Mouse (Mus musculus): ENCODE data around the gene Slc24a3. TPM values are rescaled to one million over a fixed set of nuclear protein-coding genes. Genes with fewer than 3 reads are reported as not detected.

Gene Slc24a3
- total RNA-seq, 2 experiments from 2014 or later, result 93.2 to 98.8 TPM

- DNase-seq (ENCODE audit: low spot score in 2 of 2), result peak; percentile 6 to 14
These were observed 363.4 kb downstream of the Slc24a3 start for GRCm38 (mm10) chr2:145530941-145531353.

DNA sequence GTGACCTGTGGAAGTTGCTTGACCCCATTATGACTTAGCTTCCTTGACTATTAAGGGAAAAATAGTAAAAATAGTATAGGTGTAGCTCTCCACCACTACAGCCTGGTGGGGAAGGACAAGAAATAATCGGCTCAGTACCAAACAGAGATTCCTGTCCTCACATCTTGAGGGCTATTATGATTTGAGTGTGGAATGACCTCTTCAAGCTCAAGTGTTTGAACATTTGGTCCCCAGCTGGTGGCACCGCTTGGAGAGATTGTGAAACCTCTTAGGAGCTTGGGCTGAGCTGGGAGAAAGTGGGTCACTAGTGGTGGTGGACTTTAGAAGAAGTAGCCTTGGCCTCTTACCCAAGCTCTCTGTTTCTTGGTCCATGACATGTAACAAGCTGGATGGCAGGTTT, 365.5 kb downstream of the Slc24a3 start:
- no peak for DNase-seq (ENCODE audit: low spot score in 2 of 2)

DNA sequence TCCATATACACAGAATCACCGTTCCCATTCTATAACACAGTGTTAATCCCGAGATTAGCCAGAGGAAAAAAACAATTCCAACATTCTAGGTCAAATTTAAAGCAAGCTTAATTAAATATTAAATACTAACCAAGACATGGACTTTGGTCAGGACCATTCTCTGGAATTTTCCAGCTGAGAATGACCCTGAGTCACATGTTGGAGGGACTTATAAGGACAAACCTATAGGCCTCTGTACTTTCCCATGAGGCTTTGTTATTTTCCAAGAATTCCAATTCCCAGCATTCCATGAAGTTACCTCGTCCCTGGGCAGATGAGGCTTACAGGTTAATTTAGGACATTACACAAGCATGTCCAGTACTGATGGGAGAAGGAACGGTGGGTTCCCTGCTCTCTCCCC, 367.8 kb downstream of the Slc24a3 start:
- no peak for DNase-seq (ENCODE audit: low spot score in 2 of 2)

GRCm38 (mm10) chr2:145535774-145536173, 368.2 kb downstream of the Slc24a3 start:
- no peak for DNase-seq (ENCODE audit: low spot score in 2 of 2)

DNA sequence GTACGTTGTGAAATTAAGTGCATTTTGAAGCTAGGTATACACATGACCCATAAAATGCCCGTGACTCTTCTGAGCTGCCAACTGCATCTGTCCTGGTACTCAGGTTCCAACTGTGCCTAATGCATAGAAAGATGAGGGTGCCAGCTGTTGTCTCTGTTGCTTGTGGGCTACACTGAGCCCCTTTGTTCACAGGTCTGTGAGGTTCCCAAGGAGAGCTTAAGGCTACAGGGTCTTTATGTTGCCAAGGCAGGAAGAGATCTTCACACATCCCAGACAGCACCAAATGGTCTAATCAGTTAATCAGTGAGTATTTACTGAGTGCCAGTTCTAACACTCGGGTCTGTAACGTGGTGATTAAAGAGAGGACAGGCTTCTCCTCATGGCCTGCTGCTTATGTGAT, 369.4 kb downstream of the Slc24a3 start:
- DNase-seq (ENCODE audit: low spot score in 2 of 2), result no peak

DNA sequence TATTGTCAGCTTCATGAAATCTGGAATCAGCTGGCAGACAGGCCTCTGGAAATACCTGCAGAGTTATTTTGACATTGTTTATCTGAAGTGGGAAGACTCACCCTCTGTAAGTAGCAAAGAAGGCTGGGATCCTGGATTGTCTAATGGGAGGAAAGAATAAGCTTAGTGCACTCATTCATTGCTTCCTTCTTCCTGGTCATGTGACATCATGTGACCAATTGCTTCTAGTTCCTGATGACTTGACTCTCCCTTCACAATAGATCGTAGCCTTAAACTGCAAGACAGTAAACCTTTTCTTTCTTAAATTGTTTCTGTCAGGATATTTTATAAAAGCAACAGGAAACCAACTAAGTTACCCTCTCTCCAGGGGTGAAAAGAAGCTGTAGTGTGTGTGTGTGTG, 374.1 kb downstream of the Slc24a3 start:
- no peak for DNase-seq (ENCODE audit: low spot score in 2 of 2)

GRCm38 (mm10) chr2:145546071-145546470, 378.5 kb downstream of the Slc24a3 start:
- DNase-seq (ENCODE audit: low spot score in 2 of 2), result no peak

DNA sequence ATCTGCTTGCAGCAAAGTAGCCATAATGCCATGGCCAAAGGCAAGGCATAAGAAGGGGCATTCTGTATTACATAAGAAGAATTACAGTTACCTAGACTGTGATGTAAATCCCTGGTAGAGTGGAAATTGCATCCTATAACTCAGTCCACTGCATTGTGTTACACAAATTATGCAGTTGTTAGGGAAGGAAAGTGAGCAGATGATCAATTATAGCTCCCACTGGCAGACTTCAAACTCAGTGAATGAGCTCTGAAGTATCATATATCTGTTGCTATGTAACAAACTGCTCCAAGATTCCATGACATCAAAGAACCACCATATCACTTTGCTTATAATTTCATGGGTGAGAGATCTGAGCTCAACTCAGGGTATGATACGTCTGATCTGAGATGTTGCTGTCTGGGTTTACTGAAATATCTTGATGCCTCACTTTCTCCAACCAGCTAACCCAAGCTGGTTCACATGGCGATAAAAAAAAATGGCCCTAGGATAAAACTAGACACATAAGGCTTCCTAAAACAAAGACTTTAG, 387.2 kb downstream of the Slc24a3 start:
- no peak for DNase-seq (ENCODE audit: low spot score in 2 of 2)

DNA sequence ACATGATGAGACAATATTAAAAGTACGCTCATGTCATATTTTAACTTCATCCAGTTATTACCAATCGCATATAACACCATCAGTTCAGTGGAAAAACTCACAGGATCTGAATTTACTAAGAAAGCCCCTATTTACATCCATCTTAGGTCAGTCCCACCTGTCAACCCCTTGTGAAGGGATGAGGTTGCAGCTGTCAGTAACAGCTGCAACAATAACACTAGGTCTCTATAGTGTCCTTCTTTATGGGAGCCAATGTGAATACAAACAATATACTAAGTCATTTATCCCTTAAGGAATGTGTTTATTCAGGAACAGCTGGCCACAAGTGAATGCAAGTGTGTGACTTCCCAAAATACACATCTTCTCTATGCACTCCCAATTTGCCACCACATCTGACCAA, 388.2 kb downstream of the Slc24a3 start:
- DNase-seq (ENCODE audit: low spot score in 2 of 2), result no peak

GRCm38 (mm10) chr2:145557361-145557931, 389.9 kb downstream of the Slc24a3 start:
- DNase-seq (ENCODE audit: low spot score in 2 of 2), result peak; percentile 18 to 27

- DNase-seq (ENCODE audit: low spot score in 2 of 2), result no peak
These were observed 394.9 kb downstream of the Slc24a3 start for GRCm38 (mm10) chr2:145562493-145562892.

- no peak for DNase-seq (ENCODE audit: low spot score in 2 of 2)
These were observed 397.0 kb downstream of the Slc24a3 start for GRCm38 (mm10) chr2:145564596-145564995.

DNA sequence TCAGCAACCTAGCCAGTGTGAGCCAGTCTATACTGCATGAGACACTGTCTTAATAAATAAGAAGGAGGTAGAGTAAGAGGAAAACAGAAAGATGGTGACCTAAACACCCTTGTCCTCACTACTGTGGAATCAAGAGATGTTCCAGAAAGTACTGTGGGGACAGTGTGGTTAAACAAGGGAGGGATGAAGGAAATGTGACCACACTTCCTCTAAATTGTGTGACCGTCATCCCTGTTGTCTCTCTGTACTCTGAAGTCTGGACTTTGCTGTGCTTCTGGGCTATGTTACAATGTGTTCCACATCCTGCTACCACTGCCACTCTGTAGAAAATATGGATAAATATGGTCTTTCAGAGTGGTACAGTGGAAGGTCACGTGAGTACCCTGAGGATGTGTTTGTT, 399.4 kb downstream of the Slc24a3 start:
- no peak for DNase-seq (ENCODE audit: low spot score in 2 of 2)

DNA sequence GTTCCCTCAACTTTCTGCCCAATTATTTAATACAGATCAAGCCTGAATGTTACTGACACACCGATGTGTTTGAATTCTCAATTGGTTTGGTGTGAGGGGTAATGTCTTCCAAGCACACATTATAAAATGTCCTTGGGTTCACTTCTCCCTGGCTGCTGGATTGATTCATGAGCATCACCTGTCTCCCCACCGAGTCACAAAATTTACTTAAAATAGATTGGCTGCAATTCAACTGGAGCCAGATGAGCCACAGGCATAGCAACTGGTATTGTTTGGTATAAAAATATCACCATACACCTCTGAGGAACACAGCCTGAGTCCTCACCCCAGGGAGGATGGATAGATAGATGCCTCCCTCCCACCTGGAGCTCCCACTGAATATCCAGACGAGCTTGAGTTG, 404.4 kb downstream of the Slc24a3 start:
- no peak for DNase-seq (ENCODE audit: low spot score in 2 of 2)

DNA sequence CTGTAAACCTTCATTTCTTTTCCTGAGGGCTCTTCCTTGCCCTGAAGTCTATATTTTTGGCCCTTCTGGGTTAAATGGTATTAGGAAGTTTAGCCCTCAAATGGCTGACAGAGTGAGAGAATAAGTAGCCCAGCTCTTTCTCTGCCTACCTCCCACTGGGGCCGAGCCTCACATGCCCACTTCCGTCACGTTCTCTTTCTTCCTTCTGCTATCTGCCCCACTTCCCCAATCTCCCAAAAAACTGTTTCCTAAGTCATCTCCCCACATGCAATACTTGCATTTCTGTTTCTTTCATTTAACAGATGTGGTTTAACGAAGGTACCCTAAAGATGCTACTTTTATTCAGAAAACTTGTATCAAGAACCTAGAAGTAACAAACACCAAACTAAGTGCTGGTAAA, 406.6 kb downstream of the Slc24a3 start:
- DNase-seq (ENCODE audit: low spot score in 2 of 2), result no peak

GRCm38 (mm10) chr2:145583103-145583502, 415.5 kb downstream of the Slc24a3 start:
- no peak for DNase-seq (ENCODE audit: low spot score in 2 of 2)

DNA sequence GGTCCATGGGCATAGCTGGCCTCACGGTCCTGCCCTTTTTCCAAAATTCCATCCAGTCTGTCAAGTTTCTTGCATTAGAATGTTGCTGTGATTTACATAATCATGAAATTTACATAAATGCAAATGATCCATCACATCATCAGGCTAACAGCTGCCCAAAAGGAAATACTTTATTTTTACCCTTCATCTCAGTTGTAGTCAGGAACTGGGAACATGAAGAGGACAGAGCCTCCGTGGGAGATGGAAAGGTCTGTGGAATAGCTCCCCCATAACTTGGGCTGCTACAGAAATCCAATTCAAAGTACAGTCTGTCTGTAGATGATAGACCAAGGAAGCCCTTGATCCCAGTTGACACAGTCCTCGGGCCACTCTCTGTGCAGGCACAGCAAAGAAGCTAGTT, 417.9 kb downstream of the Slc24a3 start:
- DNase-seq (ENCODE audit: low spot score in 2 of 2), result no peak

DNA sequence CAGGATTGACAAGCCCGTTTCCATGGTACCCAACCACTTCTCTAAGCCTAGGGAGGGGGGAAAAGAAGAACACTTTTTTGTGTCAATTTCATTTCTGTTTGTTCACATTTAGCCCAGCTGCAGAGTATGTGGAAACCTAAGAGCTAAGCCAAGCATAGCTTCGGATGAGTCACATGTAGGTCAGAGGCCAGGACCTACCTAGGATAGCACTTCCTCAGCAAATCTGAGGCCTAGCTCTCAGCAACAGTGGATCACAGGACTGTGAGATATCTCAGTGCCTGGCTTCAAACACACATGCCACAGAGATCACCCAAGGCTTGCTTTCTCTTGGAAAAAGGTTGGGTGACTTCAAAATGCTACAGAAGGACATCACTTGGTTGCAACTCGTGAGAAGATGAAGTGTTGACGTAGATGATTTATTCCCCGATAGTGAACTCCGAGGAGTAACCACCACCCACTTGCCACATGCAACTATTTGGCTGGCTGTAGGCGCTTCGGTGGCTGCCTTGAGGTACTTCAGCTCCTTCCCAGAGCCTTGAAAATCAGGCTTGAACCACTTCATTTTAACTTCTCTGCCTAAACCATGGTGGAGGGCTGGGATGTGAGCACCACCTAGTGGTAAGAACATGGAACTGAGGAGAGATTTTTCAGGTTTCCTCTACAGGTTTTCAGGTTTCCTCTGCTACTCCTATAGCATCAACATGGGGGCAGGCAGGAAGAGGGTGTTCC, 420.6 kb downstream of the Slc24a3 start:
- peak; percentile 59 to 64 for DNase-seq (ENCODE audit: low spot score in 2 of 2)

DNA sequence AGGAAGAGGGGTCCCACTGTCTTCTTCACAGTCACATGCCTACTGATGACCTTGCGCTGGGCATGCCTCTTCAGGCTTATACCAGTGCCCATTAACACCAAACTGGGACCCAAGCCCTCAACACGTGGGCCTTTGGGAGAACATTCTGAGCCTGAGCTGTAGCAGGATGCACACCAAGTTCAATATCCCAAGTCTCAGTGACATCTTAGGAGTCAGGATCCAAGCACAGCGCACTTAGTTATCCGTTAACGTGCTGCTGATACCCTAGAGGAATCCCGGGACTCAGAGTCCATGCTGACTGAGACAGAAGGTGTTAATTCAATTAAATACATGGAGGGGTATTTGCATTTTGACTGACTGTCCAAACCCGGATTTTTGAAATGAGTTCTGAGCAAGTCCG, 424.3 kb downstream of the Slc24a3 start:
- DNase-seq (ENCODE audit: low spot score in 2 of 2), result no peak

GRCm38 (mm10) chr2:145593649-145594347, 426.2 kb downstream of the Slc24a3 start:
- no peak for DNase-seq (ENCODE audit: low spot score in 2 of 2)

GRCm38 (mm10) chr2:145597866-145598265, 430.3 kb downstream of the Slc24a3 start:
- no peak for DNase-seq (ENCODE audit: low spot score in 2 of 2)

DNA sequence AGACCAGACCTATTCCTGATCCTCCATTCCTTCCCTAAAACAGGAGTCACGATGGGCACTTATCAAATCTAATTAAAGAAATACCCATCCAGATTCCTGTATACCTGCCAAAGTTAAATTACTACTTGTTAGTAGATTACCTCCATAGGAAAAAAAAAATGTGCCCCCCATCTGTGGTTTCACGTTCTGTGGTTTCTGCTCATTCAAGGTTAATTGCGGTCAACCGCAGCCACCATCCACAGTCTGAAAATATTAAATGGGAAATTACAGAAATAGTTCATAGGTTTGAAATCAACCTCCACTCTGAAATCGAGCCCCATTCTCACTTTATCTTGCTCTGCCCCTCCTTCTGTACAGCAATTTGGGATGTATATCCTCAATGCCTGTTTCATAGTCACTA, 440.3 kb downstream of the Slc24a3 start:
- DNase-seq (ENCODE audit: low spot score in 2 of 2), result no peak
